Mouse (Mus musculus) embryo, embryonic 10 days (tissue): ENCODE results near the gene Glp1r.

Experiments used
- DNase-seq: peaks from one replicate; pipeline ENCODE4 v3.0.0-alpha.2; 2015; ENCODE audit warnings: low spot score

Glp1r gene

DNA sequence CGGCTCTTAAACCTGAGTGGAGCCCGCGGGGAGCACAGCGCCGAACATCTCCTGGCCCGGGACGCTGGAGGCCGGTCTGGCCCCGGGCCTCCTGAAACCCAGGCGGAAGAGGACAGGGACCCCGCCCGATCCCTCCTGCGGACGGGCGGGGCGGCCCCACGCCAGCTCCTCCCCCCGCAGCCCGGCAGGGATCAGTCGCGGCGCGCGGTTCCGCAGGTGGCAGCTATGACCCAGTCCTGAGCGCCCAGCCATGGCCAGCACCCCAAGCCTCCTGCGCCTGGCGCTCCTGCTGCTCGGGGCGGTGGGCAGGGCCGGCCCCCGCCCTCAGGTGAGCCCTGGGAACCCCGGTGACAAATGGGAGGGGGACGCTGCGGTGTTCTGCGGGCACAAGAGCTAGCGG is at the start of gene Glp1r:
TSS of gene Glp1r (plus strand) at position 191 of the 400 bp plus-strand sequence.
- DNase-seq: no peak

DNA sequence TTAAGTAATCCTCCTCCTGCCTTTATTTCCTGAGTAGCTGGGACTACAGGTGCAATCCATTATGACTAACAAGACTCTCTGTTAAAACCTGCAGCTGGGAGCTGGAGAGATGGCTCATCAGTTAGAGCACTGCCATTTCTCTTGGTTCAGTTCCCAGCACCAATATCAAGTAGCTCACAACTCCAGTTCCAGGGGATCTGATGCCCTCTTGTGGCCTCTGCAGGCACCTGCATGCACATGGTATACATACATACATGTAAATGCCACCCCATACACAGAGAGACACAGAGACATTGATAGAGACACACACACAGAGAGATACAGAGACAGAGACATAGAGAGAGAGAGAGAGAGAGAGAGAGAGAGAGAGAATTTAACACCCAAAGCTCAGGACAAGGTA is 49.3 kb upstream of the Glp1r start:
- no peak for DNase-seq

DNA sequence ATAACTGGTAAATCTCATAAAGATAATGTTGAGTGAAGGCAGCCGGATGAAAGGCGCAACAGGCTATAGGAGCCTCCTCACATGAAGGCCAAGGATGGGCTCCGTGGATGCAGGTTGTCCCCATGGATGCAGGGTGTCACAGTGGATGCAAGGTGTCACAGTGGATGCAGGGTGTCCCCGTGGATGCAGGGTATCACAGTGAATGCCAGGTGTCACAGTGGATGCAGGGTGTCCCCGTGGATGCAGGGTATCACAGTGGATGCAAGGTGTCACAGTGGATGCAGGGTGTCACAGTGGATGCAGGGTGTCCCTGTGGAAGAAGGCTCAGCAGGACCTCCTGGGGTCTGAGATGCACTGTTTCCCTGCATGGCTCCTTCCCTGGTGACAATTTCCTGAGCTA is 44.3 kb upstream of the Glp1r start:
- no peak for DNase-seq

DNA sequence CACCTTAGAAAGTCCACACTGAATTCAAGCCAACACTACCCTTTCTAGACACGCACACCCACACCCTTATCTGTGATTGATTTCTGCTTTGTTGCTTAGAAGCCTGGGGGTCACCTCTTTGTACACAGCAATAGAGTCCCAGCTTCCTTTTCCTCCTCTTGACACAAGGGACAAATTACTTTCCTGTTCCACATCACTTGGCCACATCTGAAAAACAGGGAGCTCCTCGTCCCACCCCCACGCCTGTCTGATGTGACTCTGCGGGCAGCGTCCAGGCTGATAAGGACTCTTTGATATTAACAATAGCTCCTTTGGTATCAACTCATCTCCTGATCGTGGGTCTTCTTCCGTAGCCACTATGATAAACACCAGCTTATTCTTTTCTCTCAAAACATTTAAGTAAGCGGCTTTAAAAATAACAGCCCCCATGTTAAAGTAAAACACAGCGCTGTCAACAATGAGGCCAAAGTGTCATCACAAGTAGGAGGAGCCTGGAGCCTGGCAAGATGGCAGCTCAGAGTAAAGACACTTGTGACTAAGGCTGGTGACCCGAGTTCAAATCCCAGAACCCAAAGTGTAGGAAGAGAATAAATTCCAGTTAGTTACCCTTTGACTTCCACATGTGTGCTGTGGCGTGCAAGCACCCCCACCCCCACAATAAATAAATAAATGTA is 42.9 kb upstream of the Glp1r start:
- no peak for DNase-seq

DNA sequence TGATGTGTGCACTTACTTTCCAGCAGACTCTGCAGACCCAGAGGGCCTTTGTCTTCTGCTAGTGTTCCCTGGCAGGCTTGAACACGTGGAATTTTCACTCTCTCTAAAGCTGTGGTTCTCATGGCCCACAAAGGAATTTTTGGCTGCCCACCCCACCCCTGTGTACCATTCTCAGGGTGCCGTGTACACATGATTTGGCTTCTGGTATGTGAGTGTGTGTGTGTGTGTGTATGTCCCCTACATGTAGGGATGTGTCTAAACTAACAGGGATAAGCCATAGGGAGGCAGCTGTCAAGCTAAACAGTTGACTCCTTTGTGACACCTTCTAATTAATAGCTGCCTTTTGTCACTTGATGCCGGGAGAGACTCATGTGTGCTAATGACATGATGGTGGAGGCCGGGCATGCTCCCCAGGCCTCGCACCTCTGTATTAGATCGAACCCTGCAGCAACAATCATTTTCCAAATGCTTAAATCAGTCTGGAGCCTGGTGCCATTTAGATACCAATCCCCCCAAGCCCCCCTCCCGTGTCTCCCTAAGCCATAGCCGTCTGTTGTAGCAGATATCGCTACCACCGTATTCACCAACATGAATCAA is 41.5 kb upstream of the Glp1r start:
- no peak for DNase-seq

DNA sequence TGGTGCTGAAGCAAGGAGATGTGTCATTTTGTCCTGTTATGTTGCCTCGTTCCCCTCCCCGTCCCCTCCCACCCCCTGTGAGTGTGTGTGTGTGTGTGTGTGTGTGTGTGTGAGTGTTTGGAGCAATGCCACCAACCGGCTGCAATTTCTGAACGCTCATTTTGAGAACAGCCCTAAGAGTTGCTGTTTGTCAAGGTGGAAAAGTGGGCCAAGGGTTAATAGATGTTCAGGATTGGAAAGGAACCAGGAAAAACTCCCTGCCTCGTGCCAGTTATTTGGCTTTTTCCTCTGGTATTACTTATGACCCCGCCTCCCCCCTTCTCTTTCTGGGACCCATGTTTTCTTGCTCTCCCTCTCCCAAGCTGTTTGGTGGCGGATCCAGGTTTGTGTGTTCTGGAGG is 41.0 kb upstream of the Glp1r start:
- DNase-seq: no peak

DNA sequence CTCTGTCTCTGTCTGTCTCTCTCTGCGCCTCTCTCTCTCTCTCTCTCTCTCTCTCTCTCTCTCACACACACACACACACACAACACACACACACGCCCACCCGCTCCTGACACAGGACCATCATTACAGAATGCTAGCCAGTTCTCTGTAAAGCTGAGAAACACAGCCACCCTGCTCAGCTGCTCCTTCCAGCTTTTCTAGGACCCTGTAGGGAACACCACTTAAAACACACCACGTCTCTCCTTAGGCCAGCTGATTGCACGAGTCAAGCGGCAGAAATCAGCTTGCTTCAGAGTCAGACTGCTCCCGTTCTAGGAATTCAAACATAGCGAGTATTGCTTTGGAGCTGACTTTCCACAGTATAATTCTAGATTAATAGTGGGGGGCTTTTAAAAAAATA is 35.3 kb upstream of the Glp1r start:
- no peak for DNase-seq

DNA sequence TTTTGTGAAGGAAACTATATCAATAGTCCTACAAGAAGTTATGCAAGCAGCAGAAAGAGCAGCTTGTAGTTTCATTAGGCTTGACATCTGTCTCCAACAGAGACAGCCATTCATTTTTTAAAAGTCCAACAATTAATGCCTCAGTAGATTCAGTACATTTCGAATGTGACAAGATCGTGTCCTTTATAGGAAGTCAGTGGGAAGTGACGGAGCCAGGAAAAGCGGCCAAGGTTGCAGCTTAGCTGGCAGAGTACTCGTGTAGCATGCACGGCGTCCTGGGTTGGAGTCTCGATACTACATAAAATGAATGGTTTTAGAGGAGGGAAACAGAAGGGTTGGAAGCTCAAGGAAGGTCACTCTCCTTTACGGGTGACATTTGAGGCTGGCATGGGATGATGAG is 34.7 kb upstream of the Glp1r start:
- DNase-seq: no peak

DNA sequence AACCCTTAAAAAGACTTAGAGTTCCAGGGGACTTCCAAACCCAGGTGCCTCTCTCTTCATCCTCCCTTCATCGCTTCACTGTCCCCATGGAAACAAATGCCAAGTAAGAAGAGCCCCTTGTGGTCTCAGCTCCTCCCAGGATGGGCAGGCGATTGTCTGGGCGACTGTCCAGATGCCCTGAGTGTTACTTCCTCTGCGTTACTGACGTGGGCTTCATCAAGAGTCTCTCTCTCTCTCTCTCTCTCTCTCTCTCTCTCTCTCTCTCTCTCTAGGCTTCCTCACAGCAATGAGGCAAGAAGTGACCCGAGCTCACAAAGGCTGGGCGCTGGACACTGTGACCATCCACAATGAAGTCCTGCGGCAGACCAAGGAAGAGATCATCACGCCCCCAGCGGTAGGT is 30.6 kb upstream of the Glp1r start:
- no peak for DNase-seq

DNA sequence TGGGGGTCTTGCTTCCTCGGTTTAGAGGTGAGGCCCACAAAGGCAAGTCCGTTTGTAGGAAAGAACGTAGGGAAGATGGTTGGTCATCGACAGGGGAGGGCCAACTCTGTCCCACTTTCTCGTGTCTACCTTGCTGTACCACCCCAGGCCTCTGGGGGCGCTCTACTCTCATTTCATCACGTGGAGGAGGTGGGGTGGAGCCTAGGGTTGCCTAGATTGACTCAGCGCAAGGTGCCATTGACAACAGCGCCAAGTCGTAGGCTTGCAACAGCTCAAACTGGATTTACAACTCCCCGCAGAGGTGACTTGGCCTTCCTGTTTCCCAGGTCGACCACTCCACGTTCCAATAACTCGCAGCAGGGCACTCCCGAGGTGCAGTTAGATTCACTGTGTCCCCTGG is 27.3 kb upstream of the Glp1r start:
- no peak for DNase-seq

DNA sequence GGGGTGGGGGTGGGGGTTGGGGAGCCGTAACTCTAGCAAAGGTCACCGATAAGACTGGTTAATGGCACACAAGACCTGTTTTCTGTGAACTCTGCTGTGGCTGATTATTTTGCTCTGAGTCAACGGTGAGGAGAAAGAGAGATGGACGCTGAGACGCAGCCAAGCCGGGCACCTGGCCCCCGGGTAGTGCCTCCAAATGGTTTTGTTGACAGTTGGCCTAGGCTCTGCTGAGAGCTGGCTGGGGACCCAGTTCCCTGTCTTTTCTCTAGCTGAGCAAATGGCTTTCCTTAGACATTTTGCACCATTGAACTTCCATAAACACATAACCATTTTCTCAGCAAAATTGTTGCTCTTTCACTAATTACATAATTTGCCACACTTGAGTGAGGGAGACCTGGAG is 24.2 kb upstream of the Glp1r start:
- no peak for DNase-seq

DNA sequence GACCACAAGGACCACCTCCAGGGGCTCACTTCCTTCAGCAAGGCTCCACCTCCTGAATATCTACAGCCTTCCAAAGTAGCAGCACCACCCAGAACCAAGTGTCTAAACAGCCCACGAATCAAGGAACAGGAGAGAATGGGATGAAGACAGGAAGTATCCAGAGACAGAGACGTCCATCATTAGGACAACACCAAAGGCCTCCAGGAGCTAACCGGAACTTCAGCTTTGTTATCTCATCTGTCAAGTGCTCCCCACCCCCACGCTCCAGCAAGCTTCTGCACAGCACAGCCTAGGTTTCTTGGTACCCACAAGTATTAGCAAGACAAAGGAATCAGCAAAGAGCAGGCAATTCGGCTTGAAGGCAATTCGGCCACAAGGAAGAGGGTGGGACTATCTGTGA is 23.0 kb upstream of the Glp1r start:
- DNase-seq: no peak

DNA sequence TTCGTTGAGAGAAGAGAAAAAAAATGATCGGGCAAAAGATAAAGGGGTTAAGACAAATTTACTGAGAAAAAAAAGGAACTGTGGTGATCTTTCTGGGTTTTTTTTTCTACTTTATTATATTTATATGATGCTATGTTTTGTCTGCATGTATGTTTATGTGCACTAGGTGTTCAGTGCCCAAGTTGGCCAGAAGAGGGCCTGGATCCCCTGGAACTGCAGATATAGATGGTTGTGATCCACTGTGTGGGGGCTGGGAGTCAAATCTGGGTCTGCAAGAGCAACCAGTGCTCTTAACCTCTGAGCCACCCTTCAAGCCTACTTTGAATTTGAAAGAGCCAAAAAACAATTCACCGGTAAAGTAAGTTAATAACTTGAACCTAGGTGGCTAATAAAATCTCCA is 21.2 kb upstream of the Glp1r start:
- DNase-seq: no peak

DNA sequence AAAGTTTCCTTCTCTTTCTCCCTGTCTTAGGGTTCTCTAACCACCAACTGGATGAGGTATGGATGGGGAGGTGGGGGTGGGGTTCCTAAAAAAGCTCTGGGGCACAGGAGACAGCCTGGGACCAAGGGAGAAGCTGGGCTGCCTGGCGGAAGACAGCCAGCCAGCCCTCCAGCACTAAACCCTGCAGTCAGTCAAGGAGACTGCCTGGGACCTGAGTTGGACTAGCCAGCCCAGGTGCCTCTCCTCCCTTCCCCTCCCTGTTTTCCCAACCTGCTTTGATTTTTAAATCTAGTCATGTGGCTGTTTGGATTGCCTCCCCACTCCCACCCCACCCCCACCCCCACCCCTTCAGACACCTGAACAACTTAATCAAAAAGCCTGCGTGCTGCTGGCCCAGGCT is 20.6 kb upstream of the Glp1r start:
- DNase-seq: no peak

DNA sequence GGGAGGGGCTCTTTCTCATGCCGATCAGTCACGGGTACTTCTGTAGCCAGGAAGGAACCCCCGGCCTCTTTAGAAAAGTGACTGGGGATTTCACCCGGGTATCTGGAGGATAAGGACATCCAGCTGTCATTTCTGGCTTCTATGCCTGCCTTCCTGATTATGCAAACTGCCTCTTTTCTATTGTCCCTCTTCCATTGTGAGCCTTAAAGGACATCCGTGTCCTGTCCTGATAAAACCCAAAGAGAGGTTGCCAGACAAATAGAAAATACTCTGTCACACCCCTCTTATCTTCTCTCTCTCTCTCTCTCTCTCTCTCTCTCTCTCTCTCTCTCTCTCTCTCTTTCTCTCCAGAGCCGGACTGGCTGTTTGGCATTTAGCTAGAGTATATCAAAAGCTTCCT is 19.4 kb upstream of the Glp1r start:
- DNase-seq: no peak

DNA sequence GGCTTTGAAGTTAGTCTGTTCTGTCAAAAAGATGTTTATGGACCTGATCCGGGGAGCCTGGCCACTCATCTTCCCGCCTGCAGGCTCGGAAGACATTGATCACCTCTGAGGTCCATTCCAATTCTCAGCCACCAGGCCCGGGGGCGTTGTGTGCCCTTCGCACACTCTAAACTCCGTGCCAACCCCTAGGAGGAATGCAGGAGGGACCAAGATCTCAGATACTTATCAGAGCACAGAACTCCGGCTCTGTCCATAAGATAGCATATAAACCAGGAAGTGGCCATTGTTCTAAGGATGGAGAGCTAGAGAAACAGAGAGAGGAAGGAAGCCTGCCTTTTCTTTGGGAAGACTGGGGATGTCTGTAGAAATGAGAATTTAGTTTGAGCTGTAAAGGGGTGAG is 18.1 kb upstream of the Glp1r start:
- DNase-seq: no peak

DNA sequence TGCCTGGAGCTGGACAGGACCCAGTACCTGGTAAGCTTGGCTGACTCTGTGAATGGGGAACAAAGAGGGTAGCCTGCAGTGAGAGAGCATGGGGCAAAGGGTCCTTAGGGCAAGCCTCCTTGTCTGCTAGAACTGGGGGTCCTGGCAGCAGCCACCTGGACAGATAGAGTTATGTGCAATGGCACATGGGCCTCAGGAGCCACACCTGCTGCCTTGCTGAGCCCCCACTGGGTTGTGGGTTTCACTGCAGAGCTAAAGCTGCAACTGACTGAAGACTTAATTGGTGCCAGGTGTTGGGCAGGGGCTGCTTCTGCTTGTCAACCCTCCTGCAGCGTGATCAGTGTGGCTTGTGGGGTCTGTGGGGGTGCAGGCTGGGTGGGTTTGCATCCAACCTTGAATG is 9.5 kb upstream of the Glp1r start:
- peak; percentile 32 for DNase-seq

DNA sequence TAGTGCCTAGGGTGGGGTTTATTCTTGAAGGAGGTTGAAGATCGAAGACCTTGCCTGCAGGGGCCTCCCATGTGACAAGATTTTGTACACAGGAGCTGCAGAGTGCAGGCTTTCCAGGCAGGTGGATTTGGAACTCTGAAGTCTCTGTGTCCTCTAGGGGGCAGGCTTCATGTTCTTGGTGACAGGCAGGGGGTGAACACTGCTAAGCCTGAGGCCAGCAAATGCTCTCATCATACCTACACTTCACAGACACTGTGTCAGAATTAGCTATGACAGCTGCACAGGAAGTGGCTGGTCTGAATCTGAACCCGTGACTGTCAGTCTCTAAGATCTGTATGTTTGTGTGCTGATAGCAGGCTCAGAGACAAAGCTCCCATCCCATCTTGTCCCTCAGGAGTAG is 8.9 kb upstream of the Glp1r start:
- peak; percentile 65 for DNase-seq

DNA sequence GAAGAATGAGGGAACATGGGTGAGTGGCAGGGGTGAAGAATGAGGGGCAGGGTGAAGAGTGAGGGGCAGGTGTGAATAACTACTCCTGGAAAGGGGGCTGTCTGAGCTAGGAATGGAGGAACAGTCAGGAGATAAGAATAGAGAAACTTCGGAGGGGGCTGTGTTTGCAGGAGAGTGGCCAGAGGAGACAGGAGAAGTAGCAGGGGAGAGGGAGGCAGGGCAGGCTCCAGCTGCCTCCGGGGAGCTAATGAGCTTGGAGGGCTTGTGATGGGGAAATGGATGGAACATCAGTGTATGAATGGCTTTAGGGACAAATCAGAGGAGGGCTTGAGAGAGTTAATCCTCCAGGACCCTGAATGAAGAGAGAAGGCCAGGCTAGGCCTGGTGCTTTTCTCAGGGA is 4.5 kb upstream of the Glp1r start:
- DNase-seq: no peak

DNA sequence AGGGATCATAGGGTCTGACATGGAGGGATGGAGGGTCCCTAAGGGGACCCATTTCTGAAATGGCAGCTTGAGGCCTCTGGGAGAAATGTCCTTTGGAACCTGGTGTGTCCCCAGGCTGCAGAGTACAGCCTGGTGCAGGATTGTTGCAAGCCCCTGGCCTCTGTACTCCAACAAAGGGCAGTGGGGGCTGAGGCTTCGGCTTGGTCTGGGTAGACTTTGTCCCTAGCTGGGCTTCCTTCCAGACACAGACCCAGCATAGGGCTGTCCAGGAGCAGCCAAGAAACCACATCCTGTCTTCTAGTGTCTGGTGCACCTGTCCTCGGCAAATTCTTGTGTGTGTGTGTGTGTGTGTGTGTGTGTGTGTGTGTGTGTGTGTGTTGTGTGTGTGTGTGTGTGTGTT is 2.5 kb downstream of the Glp1r start:
- no peak for DNase-seq

DNA sequence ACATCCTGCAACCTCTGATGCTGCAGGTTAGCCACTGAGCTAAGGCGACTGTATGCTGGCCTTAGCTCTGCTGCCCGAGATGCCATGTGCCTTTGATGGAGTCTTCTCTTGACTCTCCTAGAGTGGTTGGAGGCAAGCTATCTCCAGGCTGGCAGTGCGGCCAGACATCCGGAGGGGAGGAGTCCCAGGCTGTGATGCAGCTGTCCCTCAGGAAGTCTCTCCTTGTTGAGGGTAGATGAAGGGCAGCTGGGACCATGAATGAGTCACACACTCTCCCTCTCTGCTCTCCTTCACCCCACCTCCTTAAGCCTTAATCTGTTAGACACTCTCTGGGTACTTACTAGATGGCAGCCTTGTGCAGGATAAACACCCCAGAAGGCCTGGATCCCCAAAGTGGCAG is 6.0 kb downstream of the Glp1r start:
- DNase-seq: no peak

DNA sequence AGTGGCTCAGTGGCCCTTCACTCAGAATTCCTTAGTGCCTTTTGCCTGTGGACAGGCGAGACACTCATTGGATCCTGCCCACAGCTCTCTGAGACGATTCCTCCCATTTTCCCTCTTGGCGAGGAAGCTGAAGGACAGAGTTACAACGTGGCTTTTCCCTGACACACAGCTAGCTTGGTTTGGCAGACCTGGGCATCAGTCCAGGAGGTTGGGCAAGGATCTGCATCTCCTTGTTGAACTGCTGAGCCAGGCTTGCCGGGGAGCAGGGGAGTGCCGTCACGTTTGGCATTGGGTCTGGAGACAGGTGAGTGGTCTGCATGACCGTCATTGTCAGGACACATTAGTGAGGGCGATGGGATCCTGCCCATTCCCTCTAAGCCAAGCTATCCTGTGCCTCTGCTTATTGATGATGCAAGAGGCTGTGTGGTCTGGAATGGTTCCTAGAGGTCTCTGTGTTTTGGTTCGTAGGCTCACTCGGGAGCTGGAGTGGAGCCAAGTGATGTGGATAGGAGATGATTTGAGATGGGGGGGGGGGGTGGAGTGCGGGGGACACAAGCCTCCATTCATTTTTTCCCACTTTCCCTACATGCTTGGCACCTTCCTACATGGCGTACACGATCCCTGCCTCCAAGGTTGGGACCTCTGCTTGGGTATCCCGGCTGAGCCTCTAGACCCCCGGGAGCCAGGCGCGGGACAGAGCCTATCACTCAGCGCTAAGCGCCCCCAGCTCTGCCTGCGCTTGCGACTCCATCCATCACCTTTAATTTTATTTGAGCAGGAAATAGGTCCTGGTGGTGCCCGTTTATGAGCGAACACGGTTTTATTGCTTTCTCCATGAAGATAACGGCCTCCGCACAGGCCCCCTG is 9.5 kb downstream of the Glp1r start:
- no peak for DNase-seq

DNA sequence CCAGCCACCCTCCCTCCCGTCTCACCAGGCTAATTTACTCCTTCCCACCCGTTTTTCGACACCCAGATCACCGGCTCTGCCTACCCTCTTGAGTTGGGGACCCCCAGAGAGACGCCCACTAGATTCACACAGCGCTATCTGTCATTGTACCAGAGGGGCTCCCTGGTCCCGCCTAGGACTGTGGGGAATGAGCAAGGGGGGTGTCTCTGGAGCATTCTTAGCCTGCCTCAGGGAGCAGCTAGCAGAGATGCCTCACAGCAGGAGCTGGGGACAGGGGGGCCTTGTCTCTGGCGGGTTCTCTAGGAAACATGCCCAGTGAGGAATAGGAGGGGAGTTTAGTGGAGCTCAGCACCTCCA is 10.1 kb downstream of the Glp1r start:
- DNase-seq: no peak

DNA sequence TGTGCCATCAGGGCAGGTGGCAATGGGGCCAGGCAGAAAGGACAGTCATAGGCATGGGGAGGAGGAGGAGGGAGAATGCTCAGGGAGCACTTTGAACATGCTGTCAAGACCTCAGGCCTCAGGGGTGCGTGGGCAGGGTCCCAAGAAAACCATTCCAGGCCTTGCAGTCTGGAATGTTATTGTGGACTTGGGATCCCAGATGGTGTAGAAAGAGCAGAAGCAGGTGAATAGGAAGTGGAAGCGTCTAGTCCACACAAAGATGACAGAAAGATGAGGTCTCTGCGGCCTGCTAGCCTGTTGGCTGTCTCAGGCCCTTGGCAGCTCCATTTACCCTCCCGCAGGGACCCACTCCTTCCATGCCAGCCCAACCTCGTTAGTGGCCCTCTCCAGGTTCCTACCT is 10.9 kb downstream of the Glp1r start:
- DNase-seq: no peak
